Mouse (Mus musculus) right cerebral cortex, postnatal 36 days (tissue): ENCODE measurements around the gene Amy2a2.
"Not testable (repeated sequence)": the region's sequence is repeated elsewhere in the genome, so short reads cannot be mapped to it uniquely, and the experiment has no call there.

Experiments used
- DNase-seq, 2 experiments: peaks; one replicate each; pipeline ENCODE4 v3.0.0; 2022; ENCODE audit warnings: low spot score in 2 of 2, mixed read lengths in 1 of 2

Amy2a2 gene

GRCm38 (mm10) chr3:113356558-113356957 is at the start of gene Amy2a2:
Gene Amy2a2 (minus strand): TSS chr3:113356658.
- DNase-seq = not testable (repeated sequence)

GRCm38 (mm10) chr3:113345484-113345883 is 11.0 kb downstream of the Amy2a2 start:
- not testable (repeated sequence) for DNase-seq

GRCm38 (mm10) chr3:113323952-113324351 is 32.5 kb downstream of the Amy2a2 start, which contains the start of gene Amy2a3:
Gene Amy2a3 (minus strand): TSS chr3:113324052.
- not testable (repeated sequence) for DNase-seq

DNA sequence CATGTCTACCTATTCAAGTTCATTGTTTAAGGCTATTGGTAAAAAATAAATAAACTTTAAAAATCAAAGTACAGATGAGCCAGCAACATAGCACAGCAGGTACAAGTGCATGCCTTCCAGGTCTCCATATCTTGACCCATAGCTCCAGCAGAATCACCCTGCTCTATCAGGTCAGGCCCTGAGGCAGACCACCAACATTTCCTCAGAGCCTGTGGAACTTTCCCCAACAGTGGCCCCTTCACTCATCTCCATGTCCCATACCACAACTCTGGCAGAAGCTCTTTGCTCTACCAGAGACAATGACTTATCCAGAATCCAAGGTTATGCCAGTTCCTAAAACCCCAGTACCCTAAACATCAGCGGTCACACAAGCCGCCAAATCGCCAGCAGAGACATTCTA is 43.5 kb downstream of the Amy2a2 start:
- not testable (repeated sequence) for DNase-seq
